Mouse (Mus musculus) T-helper 2 cell (primary cell): Measurements from ENCODE around the gene Psma3.
"Not testable (repeated sequence)": the region's sequence is repeated elsewhere in the genome, so short reads cannot be mapped to it uniquely, and the experiment has no call there.

ENCODE experiments used
- in situ Hi-C: fragments of 300-600 bp; cut with MboI, MseI; formaldehyde crosslinking; loops from one replicate; pipeline ENCODE4 v1.15.1; 2025; ENCODE audit warnings: high pct_unique_total_duplicates

The Psma3 gene

DNA sequence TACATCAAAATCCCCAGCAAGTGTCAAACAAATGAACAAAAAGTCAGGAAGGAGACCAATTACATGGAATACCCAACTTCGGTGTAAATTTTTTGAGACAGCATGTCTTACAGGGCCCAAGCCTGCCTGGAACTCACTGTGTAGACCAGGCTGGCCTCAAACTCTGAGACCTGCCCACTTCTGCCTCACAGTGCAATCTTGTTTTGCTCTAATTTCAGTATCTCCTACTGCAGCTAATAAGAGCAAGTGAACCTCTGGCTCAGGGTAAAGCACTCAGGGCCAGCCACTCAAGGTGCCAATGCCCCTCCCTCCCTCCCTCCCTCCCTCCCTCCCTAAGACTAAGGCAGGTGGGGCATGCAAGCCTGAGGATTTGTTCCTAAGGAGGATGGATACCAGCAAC lies 25.9 kb downstream of the Psma3 start:
- in situ Hi-C loops, result no loop called here

DNA sequence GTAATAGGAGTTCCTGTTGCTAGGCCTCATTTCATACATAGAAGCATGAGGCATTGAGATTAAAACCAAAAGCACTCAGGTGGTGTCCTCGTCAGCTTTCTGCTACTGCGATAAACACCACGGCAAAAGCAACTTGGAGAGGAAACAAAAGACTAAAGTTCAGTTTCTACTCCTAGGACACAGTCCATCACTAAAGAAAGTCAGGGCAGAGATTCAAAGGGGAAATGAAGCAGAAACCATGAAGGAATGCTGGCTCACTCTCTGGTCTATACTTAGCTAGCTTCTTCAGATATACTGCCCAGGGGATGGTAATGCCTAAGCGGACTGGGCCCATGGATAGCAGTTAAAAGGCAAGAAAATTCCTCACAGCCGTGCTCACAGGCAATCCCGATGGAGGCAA lies 27.0 kb downstream of the Psma3 start:
- in situ Hi-C loops, result no loop called here

GRCm38 (mm10) chr12:71003760-71004426 lies 29.5 kb downstream of the Psma3 start:
- in situ Hi-C loops, result no loop called here

DNA sequence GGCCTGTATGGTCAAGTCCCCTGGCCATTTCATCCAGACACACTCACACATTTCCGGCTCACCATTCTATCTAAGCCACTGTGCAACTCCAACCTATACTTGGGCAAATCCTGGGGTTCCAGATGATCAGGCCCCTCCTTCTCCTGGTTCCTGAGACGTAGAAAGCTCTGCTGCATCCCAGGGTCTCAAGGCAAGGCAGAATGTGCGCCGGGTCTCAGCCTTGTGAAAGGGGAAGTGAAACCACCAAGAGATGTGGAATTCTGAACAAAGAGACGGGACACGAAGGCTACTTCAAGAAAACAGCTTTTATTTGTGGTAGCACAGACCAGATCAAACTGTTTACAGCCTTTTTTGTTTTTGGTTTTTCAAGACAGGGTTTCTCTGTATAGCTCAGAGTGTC lies 31.7 kb downstream of the Psma3 start:
- in situ Hi-C loops, result no loop called here

GRCm38 (mm10) chr12:71006901-71007300 lies 32.5 kb downstream of the Psma3 start:
- in situ Hi-C loops, result no loop called here

GRCm38 (mm10) chr12:71009769-71010168 lies 35.3 kb downstream of the Psma3 start:
- in situ Hi-C loops, result no loop called here

GRCm38 (mm10) chr12:71014845-71015362 lies 40.5 kb downstream of the Psma3 start:
- in situ Hi-C loops, result loop anchor here (5.0 kb wide), 1 partner anchor 48 kb away; no protein-coding TSS in a partner anchor

- in situ Hi-C loops, result loop anchor here (5.0 kb wide), 1 partner anchor 48 kb away; no protein-coding TSS in a partner anchor
Observed at GRCm38 (mm10) chr12:71015363-71016210, 41.2 kb downstream of the Psma3 start, which contains the start of gene Arid4a. Arid4a (plus strand) TSS chr12:71015990.

- in situ Hi-C loops, result loop anchor here (5.0 kb wide), 1 partner anchor 49 kb away; no protein-coding TSS in a partner anchor
Observed at GRCm38 (mm10) chr12:71016211-71016502, 41.7 kb downstream of the Psma3 start.

DNA sequence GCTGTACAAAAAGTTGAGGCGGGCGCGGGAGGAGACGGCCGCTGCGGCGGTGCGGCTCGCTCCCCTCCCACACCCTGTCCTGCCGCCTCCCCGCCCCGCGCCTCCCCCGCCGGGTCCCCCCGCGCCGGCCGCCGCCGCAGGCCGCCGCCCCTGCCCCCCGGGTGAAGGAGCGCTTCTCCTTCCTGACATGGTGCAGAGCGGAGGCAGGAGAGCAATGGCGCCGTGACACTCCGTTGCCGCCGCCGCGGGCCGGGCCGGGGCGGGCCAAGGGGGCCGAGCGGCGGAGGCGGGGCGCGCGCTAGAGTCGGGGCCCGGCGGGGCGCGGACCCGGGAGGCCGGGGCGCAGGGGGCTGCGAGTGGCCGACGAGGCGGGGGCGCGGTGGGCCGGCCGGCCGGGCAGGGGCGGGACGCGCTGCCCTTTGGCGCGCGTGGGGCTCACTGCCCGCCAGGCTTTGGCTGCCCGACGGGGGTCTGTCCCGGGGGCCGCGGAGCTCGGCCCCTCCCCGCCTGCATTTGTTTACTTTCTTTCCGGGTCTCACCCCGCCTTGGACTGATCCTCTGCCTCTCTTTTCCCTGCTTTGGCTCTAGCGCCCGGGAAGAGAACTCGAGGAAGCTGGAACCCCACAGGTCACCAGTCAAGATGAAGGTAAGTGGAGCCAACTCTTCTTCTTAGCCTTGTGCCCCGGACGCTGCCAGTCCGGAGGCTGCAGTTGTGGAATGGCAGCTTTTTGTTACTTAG lies 42.3 kb downstream of the Psma3 start:
- in situ Hi-C loops, result loop anchor here (5.0 kb wide), 1 partner anchor 49 kb away; no protein-coding TSS in a partner anchor

GRCm38 (mm10) chr12:71017242-71017571 lies 42.8 kb downstream of the Psma3 start:
- in situ Hi-C loops, result loop anchor here (5.0 kb wide), 1 partner anchor 50 kb away; no protein-coding TSS in a partner anchor

GRCm38 (mm10) chr12:71017827-71018226 lies 43.4 kb downstream of the Psma3 start:
- in situ Hi-C loops, result loop anchor here (5.0 kb wide), 1 partner anchor 51 kb away; no protein-coding TSS in a partner anchor

- in situ Hi-C loops, result loop anchor here (5.0 kb wide), 1 partner anchor 52 kb away; no protein-coding TSS in a partner anchor
Observed at GRCm38 (mm10) chr12:71019211-71019610, 44.8 kb downstream of the Psma3 start.

DNA sequence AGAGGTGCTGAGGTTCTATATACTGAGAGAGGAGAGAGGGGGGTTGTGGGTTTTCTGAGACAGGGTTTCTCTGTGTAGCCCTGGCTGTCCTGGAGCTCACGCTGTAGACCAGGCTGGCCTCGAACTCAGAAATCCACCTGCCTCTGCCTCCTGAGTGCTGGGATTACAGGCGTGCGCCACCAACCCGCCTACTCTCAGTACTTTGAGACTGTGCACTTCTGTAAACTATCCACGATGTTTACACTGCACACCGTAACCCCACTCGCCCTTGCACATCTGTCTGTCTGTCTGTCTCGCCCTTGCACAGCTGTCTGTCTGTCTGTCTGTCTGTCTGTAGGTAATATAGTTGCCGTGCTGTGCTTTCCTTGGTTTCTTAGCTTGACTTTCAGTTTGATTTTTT lies 50.0 kb downstream of the Psma3 start:
- in situ Hi-C loops, result no loop called here

DNA sequence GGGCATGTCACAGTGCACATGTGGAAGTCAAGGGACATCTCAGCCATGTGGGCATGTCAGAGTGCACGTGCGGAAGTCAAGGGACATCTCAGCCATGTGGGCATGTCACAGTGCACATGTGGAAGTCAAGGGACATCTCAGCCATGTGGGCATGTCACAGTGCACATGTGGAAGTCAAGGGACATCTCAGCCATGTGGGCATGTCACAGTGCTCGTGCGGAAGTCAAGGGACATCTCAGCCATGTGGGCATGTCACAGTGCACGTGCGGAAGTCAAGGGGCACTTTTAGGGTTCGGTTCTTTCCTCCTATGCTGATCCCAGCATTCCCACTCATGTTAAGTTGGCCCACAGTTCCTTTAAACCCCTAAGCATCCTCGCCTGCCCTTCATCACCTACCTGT lies 53.8 kb downstream of the Psma3 start:
- in situ Hi-C loops, result not testable (repeated sequence)

DNA sequence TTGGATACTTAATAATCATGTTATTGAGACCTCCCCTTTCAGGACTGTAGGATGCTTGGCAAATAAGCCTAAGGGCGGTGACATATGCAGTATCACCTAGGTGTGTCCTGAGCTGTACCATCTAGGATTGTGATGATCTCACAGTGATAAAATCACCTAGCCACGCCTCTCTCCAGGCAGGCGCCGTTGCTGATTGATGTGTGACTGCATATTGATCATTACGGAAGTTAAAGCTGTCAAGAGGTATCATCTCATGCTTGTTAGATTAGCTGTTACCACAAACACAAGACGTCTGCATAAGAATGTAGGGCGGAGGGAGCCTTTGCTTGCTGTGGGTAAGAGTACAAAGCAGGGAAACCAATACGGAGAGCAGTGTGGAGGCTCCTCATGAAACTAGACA lies 55.8 kb downstream of the Psma3 start:
- in situ Hi-C loops, result no loop called here

DNA sequence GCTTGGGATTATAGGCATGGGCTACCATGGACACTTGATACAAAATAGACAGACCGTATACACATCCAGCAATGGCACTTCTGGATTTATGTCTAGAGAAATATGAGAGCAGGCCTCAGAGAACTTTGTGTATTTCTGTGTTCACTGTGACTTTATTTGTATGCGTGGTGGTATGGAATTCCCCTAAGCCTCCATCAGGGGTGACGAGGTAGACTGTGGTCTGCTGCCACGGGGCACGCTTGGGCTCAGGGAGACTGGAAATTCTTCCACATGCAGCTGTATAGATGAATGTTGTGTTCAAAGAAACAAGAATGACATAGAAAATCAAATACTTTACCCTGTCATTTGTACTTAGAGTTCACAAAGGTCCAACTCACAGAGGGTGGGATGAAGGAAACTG lies 56.3 kb downstream of the Psma3 start:
- in situ Hi-C loops, result no loop called here

DNA sequence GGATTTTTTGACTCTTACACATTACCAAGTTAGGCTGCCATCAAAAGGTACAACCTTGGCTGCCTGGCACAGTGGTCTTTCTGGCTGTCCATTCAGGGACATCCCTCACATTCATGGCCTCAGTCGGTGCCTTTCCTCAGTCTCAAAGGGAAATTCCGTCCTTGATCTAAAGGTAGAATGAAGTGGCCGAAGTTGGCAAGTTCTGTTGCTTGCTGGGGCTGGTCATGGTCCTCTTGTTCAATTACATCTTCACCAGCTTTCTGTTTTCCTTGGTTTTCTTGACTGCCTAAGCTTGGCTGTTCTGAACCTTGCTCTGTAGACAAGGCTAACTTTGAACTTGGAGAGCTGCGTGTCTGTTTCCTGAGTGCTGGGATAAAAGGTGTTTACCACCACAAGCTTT lies 61.4 kb downstream of the Psma3 start:
- in situ Hi-C loops, result no loop called here

DNA sequence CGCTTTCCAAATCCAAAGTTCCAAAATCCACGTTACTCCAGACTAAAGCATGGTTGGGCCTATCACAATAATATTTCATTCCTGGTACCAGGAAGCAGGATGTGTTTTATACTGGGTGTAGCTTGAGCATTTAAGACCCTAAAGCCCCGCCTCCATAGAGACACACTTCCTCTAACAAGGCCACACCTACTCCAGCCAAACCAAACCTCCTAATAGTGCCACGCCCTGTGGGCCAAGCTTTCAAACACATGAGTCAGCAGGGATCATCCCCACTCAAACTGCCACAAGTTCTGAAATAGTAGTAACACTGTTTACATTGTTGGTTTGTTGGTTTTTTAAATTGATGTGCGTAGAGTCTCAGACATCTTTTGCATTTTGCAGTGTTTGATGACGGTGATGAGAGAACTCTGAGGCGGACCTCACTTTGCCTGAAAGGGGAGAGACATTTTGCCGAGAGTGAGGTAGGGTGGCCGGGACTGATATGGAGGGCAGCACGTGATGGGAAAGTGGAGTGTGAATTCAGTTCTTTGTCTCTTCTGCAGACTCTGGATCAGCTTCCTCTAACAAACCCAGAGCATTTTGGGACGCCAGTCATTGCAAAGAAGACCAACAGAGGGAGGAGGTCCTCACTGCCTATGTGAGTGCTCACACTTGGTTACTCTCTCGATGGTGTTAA lies 62.4 kb downstream of the Psma3 start:
- in situ Hi-C loops, result no loop called here

- in situ Hi-C loops, result no loop called here
Observed at GRCm38 (mm10) chr12:71040462-71040861, 66.0 kb downstream of the Psma3 start.

DNA sequence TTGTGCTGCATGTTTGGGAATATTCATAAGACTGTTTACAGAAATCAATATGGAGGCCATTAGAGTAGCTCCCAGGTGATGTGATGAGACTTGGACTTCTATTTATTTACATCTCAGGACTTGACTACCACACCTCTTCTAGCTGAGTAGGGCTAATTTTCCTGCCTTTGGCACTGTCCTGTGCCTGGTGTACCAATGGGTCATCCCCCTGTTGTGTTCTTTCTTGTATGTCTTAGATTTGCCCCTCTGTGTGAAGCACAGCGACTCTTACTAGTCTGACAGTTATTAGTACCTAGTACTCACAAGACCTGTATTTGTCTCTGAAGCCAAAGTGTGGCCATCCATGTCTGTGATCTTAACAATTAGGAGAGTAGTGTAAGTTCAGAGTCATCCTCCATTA lies 68.0 kb downstream of the Psma3 start:
- in situ Hi-C loops, result no loop called here
